Mouse (Mus musculus) thymus, adult 2 months (tissue): ENCODE measurements around the gene Prkag2.

Experiments used
- CTCF ChIP-seq: fragments of 200-500 bp; IDR thresholded peaks from 2 replicates; pipeline ENCODE4 v1.5.1; 2012; ENCODE audit warnings: mild to moderate bottlenecking, control low read depth, low read length, moderate library complexity, borderline replicate concordance; ENCODE audit not compliant: control insufficient read depth, poor library complexity, insufficient read depth; ENCODE audit errors: extremely low read depth
- POLR2A ChIP-seq: fragments of 200-500 bp; IDR thresholded peaks from 2 replicates; pipeline ENCODE4 v1.6.1; 2012; ENCODE audit warnings: mild to moderate bottlenecking, low read length, control low read depth, moderate library complexity; ENCODE audit not compliant: control insufficient read depth, poor library complexity, insufficient read depth; ENCODE audit errors: extremely low read depth

DNA sequence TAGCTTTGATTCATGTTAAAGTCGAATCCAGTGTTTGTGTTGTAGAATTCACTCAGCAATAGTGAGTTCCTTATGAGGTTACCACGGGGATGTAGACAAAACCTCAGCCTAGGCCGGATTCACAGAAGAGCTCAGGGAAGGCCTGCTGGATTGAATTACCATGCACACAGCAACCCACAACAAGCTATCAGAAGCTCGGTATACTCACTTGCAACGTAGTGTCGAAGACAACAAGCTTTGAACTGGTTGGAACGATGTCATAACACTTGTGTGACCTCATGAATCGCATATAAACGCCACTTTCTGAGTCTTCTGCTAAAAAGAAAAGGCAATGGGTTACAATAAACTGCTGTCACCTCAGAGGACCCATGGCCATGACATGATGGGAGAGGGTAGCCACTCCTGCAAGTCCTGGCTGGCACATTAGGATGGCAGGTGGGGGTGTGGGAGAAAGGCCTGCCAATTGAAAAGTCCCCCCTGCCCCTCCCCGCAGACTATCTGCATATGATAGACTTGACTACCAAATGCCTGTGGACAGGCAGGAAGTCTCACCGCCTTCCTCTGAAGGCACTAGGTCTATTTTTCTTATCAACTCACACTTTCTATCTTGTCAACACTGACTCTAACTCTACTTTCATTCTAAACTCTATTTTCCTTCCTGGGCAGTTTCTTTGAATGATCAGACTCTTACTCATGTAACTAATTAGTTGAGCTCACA is 211.4 kb downstream of the Prkag2 start:
- TF ChIP-seq CTCF (no peak), POLR2A (no peak)
